Mouse (Mus musculus): ENCODE data around the gene Ccnq. TPM values are rescaled to one million over a fixed set of nuclear protein-coding genes. Genes with fewer than 3 reads are reported as not detected.

Ccnq gene
- 9.2 to 14.3 TPM (median 12.4 TPM) in 4 replicates for total RNA-seq (2023)

DNA sequence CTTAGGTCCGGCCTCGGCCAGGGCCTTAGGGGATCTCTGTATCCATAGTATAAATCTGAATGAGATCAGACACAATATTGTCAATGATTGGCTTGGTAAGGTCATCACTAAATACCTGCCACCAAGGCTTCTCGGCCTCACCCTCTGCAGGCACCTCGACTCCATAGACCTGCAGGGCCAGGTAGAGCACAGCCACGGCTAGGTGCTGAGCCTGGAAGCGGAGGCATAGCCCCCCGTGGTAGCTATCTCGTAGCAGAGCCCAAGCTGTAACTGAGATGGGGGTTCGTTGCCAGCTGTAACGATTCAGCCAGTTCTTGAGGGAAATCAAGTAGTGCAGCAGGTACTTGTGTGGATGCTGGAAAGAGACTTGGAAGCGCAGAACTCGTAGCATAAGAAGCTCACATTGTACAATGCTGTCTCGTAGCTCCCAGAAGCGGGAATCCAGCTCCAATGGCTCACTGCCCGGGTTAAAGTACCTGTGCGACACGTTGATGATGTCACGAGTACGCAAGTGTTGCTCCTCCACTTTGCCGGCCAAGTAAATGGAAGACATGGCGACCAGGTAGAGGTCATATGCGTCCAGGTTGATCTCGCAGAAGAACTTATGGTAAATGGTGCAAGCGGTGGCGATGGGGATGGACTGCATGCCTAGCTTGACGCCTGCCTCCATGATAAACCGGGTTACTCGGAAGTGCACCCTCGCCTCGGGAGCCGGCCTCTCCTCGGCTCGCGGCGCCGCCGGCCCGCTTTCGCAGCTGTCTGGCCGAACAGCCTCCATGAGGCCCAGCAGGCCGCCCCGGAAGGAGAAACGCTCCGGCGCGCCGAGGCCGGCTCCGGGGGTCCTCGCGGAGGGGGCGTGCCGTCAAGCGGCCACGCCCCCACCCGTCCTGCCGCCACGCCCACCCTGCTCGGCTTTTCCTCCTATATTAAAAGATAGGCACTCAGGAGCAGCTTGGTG is at the start of gene Ccnq:
Gene Ccnq, minus strand, starts transcription at position 845 of the 958 bp plus-strand sequence.

Other genes starting within 250 kb of the Ccnq start
- gene Sebox, start 248.3 kb downstream of the Ccnq start, total RNA-seq (2023) = not detected in 4 replicates
- 32.6 to 37.1 TPM (median 35.7 TPM) in 4 replicates for gene Tmem199, start 239.6 kb downstream of the Ccnq start, total RNA-seq (2023)
- gene Poldip2, start 239.5 kb downstream of the Ccnq start, total RNA-seq (2023) = 35.9 to 39.9 TPM (median 37.7 TPM) in 4 replicates
- 15.5 to 17.8 TPM (median 16.7 TPM) in 4 replicates for gene Tnfaip1, start 215.4 kb downstream of the Ccnq start, total RNA-seq (2023)
- gene Ift20, start 215.4 kb downstream of the Ccnq start, total RNA-seq (2023) = 21.9 to 36.4 TPM (median 30.8 TPM) in 4 replicates
- 3.9 to 7.7 TPM (median 4.4 TPM) in 4 replicates for gene Tmem97, start 201.0 kb downstream of the Ccnq start, total RNA-seq (2023)
- gene Nlk, start 54.4 kb downstream of the Ccnq start, total RNA-seq (2023) = 22.3 to 23.6 TPM (median 22.9 TPM) in 4 replicates
- gene Lyrm9, start 74.9 kb upstream of the Ccnq start, total RNA-seq (2023) = 2.4 to 7.0 TPM (median 4.2 TPM) in 4 replicates
- gene Nos2, start 169.1 kb upstream of the Ccnq start, total RNA-seq (2023) = not detected in 4 replicates
- gene Lgals9, start 233.2 kb upstream of the Ccnq start, total RNA-seq (2023) = 120 to 127 TPM (median 123 TPM) in 4 replicates